Mouse (Mus musculus) central nervous system, embryonic 18 days (tissue): ENCODE measurements around the gene Dusp5. TPM values are rescaled to one million over a fixed set of nuclear protein-coding genes. Genes with fewer than 3 reads are reported as not detected.

ENCODE experiments used
- polyA plus RNA-seq: library from polyadenylated mRNA; depleted of rRNA; stranded (reverse); fragments of >200 nt; gene quantifications from 2 replicates; pipeline ENCODE4 v1.2.3, GENCODE M21; 2012; rRNA removed

Dusp5 gene
- 3.8 and 4.3 TPM in 2 replicates for polyA plus RNA-seq

GRCm38 (mm10) chr19:53528752-53529454 is at the start of gene Dusp5:
Gene Dusp5, plus strand, starts transcription at chr19:53529109.

GRCm38 (mm10) chr19:53588968-53589367 is 60.1 kb downstream of the Dusp5 start, which contains the start of gene Nutf2-ps1:
Gene Nutf2-ps1, minus strand, starts transcription at chr19:53589068.

Other genes starting within 250 kb of the Dusp5 start
- 35.8 and 36.2 TPM in 2 replicates for gene Mxi1, start 218.6 kb upstream of the Dusp5 start, polyA plus RNA-seq
- not detected in 2 replicates for gene Gm10197, start 157.3 kb upstream of the Dusp5 start, polyA plus RNA-seq
- 23.1 and 23.4 TPM in 2 replicates for gene Smndc1, start 138.5 kb upstream of the Dusp5 start, polyA plus RNA-seq
- gene Nutf2-ps1, start 60.0 kb downstream of the Dusp5 start, polyA plus RNA-seq = 30.1 and 31.3 TPM in 2 replicates
- 34.1 and 35.6 TPM in 2 replicates for gene Smc3, start 71.3 kb downstream of the Dusp5 start, polyA plus RNA-seq
- 2.3 and 2.4 TPM in 2 replicates for gene Rbm20, start 148.2 kb downstream of the Dusp5 start, polyA plus RNA-seq